Mouse (Mus musculus) adrenal gland, adult (tissue): ENCODE data around the gene Myo1b.

Experiments used
- DNase-seq, 2 experiments: peaks; one replicate each; pipeline ENCODE4 v3.0.0; 2022 to 2023; ENCODE audit warnings: low spot score in 1 of 2; ENCODE audit not compliant: inconsistent age in 2 of 2

Gene Myo1b

DNA sequence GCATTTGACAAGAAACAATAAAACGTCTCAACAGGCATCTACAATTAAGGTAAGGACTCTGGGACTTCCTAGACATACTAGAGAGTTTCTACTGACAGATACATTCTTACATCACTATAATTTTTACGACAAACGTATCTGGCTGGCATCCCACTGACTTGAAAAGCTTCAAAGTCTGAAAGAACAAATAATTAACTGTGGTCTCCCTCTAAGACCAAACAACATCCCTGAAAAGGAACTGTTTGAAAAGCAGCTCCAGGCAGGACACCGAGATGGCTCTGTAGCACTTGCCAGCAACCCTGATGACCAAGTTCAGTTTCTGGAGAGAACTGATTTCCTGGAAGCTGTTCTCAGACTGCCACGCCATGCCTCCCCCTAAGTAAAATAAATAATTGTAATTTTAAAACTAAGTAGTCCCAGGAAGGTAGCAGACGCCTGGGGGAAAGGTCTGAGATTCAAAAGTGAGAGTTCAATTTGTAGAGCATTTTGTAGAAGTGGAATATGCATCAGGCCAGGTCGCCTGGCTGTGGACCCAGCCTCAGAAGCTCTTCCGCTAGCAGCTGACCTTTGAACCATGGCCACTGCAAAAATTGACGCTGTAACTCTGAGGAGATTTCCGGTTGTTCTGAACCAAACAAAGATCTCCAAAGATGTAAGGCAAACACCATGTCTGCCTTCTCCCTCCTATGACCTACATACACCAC is 60.2 kb downstream of the Myo1b start:
- DNase-seq, result peak in 1 of 2 experiments; percentile 45

DNA sequence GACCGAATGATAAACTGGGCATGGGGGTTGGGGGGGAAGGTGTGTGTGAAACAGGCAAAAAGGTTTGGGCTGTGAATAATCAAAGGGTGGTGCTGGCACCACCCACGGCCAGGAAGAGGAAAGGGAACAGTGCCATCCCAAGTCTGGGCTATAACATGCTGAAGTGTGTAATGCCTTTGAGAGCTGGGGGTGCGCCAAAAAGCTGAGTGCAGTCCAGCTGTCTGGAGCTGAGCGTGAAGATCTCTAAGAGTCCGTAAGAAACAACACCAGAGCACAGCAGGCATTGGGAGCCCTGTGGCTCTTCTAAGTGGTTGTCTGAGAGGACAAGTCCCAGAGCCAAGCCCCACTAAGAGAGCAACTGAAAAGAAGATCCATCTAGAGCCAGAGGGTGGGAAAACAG is 63.6 kb downstream of the Myo1b start:
- DNase-seq, result no peak

DNA sequence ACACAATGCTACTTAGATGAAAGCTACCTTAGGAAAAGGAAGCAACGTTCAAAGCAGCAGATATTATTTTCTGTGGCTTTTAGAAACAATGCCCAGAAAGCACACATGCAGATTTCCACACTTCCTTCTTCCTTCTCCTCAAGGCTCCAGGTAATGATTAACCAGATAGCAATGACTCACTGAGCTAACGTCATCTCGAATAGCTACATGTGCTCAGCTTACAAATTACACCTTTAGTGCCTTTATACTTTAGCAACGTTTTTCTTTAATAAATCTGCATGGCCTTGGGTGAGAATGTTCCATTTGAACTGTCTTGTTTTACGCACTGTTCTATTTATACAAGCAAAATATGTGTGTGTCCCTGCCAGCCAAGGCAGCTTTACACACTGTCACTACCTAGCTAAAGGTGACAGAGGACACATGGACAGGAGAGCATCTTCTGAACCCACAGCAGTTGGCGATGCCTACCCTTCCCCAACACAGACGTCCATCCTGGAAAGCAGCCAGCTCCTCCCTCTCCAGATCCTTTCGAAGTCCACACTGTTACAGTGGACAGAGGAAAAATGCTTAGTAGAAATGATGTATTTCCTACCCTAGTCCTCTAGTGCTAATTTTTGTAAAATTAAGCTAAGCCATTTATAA is 66.2 kb downstream of the Myo1b start:
- peak; percentile 20 to 67 for DNase-seq

DNA sequence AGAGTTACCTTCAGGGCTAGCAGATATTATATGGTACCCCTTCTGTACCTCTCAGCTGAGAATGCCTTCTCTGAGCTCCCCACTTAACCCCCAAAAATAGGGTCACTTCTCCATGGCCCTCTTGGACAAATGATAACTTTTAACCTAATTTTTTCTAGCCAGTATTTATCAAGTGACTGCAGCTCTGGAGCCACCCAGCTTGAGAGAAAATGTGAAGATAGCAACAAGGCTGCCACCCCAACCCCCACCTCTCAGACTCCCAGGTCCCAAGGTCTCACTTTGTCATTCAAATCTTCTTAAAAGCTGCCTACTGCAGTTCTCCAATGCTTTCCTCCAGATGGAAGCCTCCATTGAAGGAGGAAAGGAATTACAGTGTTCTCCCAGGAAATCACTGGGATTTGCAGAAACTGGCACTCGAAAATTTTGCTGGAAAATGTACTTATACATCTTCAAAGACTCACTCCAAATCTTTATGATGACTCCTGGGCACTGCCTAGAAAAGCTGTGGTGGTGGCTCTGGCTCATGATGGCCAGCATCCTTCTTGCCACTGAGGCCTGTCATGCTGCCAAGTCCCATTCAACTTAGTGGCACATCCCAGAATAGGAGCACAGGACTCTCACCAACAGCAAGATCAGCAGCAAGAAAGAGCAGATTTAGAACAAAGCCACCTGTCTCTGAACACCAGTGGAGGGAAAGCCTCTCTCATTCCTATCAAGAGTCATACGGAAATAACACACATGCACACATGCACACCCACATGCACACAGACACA is 70.4 kb downstream of the Myo1b start:
- DNase-seq, result no peak

DNA sequence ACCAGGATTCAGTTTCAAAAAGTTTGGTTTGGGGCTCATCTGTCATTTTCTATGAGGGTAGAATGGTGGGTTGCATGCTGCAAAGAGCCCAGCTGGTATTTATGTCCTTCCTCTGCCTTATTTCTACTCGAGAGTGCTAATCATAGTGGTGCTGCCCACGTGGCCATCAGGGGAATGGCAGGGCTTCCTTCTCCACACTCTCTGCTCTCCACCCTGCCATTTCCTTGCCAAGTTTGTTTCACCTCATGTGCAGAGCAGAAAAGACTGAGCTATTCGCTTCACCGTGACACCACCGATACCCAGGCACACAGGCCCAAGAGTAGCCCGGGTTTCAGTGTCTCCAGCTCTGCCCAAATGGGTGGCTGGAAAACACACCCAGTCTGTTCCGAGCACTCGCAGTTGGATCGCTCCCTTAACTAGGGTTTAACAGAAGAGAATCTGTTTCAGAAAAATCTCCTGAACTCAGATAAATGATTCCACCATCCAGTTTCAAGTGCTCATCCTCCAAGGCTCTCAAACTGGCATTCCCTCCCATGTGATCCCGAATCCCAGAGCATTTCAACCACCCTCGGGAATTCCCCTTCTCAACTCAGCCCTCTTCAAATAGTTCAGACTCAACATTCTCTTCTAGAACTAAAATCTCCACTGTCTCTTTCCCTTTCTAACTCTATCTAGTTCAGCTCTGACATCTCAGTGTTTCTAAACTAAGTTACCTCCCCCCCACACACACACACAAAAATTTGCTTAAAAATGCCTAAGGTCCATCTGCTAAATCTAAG is 77.8 kb downstream of the Myo1b start:
- peak in 1 of 2 experiments; percentile 44 for DNase-seq

GRCm38 (mm10) chr1:51837311-51837710 is 78.6 kb downstream of the Myo1b start:
- DNase-seq, result no peak

DNA sequence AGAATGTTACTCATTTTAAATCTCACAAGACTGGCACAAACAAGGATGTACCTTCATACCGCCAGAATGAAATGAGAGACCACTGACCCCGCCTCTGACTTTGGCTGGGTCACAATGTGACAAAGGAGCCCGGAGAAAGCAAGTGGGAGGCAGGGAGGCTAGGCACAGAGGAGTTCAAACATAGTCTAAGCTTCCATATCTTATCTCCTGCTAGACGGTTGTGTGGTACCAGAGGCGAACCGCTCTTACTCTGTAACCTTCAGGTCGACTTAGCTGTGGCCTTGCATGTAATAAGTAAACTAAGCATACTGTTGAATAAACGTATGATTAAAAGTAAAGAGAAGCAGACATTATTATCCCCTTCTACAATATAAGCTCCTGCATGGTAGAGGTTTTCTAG is 80.1 kb downstream of the Myo1b start:
- no peak for DNase-seq

DNA sequence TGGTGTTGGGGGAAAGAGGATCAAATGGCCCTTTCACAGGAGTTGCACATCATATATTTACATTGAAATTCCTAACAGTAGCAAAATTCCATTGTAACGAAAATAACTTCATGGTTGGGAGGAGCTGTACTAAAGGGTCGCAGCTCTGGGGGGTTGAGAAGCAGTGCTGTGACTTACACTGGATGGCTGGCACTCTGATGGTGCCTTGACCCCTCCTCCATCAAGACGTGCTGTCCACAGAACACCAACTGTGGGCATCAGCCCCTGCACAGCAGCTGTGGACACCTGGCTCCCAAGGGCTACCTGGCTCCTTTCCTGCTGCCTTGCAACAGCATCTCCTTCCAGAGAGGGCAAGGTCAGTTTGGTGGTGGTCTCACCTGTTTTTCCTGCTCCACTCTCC is 81.8 kb downstream of the Myo1b start:
- no peak for DNase-seq

- DNase-seq, result peak; percentile 59 to 76
These were observed 86.5 kb downstream of the Myo1b start for GRCm38 (mm10) chr1:51829353-51829752.

DNA sequence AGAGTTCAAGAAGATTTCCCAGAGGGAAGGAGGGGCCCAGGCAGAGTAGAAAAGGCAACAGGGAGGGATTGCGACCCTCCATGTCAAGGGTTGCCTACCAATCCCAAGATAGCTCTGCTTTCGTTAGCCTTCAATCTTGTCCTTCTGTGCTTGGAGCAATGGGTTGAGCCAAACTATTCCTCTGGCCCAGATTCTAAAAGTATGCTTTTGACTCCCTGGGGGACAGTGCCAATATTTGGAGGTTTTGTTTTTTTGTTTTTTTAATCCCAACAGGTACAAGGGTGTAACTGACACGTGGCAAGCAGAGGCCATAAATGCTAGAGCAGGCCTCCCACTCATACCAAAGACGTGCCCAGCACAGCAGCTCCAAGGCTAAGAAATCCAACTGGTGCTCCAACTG is 93.3 kb downstream of the Myo1b start:
- no peak for DNase-seq

DNA sequence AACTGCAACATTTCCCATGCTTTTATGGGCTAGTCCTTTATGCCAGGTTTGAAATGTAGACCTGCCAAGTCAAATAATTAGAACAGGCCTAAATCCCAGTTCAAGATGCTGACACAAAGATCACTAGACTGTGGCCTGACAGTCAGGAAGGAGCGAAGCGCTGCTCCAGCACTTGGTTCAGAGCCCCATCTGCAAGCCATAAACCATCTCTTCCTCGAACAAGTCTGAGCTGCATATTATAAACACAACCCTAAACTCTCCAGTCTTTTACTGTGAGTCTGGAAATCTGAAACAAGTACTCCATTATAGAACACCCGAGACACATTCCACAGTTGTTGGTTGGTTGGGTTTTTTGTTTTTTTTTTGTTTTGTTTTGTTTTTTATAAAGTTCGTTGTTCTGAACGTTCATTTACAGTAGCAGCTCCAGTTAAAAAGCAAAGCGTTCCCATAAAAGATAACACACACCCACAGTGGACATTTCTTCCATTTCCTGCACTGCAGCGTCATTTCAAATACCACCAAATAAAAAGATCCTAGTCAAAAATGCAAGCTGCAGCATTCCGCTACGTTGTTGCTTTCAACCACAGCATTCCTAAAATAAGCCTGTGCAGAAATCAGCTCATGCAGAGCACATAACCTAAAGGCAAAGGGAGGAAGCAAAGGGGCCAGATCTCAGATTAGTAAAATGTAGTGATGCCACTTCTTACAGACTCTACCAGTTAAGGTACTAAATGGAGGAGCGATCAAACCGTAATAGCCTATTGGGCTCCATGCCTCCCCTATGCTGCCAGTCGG is 94.0 kb downstream of the Myo1b start:
- DNase-seq, result no peak

DNA sequence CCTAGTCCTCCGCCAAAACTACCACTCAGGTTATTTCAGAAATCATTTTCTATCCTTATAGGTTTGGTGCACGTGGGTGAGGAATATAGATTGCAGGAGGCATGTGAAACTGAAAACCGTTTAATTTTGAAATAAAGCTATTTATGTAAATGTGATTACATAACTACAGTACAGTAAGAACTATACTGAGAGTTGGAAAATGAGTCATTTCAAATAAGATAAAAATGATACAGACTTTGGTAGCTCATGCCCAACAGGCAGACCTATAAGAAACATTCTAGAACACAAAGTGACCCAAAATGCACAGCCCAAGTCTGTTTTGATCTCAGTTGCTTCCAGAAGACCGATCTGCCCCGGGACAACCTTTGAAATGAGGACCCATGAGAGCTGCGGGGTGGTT is 95.4 kb downstream of the Myo1b start:
- DNase-seq, result no peak

GRCm38 (mm10) chr1:51820013-51820441 is 95.8 kb downstream of the Myo1b start:
- no peak for DNase-seq

DNA sequence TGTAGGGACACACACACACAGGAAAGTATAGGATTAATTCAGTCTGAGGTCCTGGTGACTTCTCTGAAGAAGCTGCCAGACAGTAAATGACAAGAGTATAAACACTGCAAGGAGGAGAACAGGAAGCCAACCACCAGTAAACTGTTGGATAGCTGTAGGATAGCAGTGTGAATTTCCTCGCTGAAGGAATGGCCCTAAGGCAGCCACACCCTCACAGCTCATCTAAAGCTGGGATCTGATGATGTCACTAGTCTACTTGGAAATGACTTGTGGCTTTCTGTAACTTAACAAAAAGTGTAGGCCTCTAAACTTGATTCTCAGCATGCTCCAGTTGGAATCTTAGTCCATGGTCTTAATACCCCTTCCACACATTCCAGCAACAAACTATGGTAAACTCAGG is 100.2 kb downstream of the Myo1b start:
- no peak for DNase-seq

DNA sequence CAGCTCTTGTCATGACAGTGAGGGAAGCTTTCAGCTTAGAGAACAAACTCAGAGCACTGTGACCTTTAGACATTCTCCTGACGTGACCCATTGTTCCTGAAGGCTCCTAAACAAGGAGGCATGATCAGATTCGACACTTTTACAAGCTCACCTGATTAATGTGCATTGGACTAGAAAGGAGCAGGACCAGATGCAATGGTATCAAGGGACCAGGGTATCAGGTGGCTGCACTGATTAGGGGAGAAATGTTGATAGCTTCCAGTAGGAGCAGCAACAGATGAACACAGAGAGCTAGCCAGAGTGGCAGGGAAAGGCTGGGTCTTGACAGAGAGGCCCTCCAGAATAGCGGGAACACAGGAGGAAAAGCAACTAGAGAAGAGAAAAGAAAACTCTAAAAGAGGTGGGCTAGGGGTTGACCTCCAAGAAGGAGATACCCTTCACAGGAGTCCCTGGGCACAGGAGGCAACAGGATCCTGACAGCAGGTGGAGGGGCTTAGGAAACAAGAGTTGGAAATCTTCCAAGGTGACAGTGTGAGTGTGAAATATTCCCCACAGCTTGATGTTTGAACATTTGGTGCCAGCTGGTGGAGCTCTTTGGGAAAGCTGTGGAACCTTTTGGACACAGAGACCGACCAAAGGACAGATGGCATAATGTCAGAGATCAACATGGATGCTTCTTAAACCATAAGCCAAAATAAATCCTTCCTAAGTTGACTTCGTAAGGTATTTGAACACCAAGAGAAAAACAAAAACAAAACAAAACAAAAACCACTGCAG is 100.8 kb downstream of the Myo1b start:
- no peak for DNase-seq

GRCm38 (mm10) chr1:51808847-51809246 is 107.0 kb downstream of the Myo1b start:
- no peak for DNase-seq

DNA sequence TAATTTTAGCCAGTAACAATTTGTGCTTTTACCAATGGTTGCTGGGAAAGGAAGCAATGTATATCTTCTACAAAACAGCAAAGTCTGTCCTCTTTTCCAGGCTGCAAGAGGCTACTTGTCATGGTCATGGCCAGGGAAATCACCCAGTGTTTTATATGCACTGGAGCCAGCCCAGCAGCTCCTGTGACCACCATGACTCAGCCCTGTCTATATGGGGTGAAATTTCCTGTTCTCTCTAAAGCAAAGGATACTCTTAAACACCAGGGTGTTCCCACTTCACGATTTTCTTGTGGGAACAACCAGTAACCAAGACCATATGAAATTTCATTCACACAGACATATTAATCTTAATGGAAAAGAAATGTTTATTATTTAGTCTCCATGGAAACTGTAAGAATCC is 107.6 kb downstream of the Myo1b start:
- peak in 1 of 2 experiments; percentile 61 for DNase-seq

- DNase-seq, result peak in 1 of 2 experiments; percentile 48
These were observed 110.7 kb downstream of the Myo1b start for GRCm38 (mm10) chr1:51805040-51805610.

DNA sequence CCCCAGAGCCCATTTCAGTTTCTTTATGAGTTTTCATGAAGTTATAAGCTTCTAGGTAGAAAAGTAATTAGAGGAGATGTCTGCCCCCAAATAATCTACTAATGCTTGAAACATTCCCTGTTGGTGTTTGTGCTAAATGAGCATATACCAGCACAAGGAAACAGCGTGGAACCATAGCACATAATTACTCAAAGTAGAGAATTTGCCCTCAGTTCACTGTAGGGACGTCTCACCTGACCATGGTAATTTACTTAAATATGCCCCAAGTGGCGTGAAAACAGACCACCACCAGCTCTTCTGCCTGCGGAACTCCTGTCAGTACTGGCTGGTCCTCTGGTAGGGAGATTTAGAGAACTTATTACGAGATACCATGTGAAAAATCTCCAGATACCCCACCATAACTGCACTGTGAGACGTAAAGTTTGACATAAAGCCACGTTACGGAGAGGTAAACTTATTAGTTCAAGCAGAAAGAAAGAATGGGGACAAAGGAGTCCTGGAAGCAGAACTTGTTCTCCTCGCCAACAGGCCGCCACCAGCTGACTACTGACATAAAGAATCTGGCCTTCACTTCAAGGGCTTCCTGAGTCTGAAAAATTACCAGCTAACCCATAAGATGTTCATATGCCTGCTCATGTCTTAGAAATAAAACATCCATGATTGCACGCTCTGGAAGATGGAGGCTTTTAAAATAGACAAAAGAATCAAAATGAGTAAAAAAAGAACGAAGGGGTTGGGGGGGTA is 111.4 kb downstream of the Myo1b start:
- DNase-seq, result peak; percentile 55 to 80
